Mouse (Mus musculus) lung, postnatal 4 days (tissue): ENCODE results near the gene Cbwd1.

ENCODE experiments used
- DNase-seq, 2 experiments: peaks; one replicate each; pipeline ENCODE4 v3.0.0; 2021

Gene Cbwd1

GRCm38 (mm10) chr19:24961172-24961962 lies at the start of gene Cbwd1:
Cbwd1 (minus strand) TSS chr19:24961610.
- DNase-seq: peak; percentile 98

- DNase-seq: no peak
Observed at GRCm38 (mm10) chr19:25008509-25008908, 47.1 kb upstream of the Cbwd1 start.

GRCm38 (mm10) chr19:25006686-25007085 lies 45.3 kb upstream of the Cbwd1 start:
- DNase-seq: no peak

- DNase-seq: no peak
Observed at GRCm38 (mm10) chr19:25003810-25004209, 42.4 kb upstream of the Cbwd1 start.

GRCm38 (mm10) chr19:25002828-25003227 lies 41.4 kb upstream of the Cbwd1 start:
- peak; percentile 34 for DNase-seq

- DNase-seq: peak in 1 of 2 experiments; percentile 29
Observed at GRCm38 (mm10) chr19:25002032-25002431, 40.6 kb upstream of the Cbwd1 start.

GRCm38 (mm10) chr19:25000153-25000552 lies 38.7 kb upstream of the Cbwd1 start:
- no peak for DNase-seq

GRCm38 (mm10) chr19:24999201-24999886 lies 37.9 kb upstream of the Cbwd1 start, which contains the start of gene Dock8:
Dock8 (plus strand) TSS chr19:24999534.
- DNase-seq: peak; percentile 85 to 91

GRCm38 (mm10) chr19:24998561-24998960 lies 37.2 kb upstream of the Cbwd1 start:
- no peak for DNase-seq

GRCm38 (mm10) chr19:24996815-24997704 lies 35.6 kb upstream of the Cbwd1 start:
- DNase-seq: peak in 1 of 2 experiments; percentile 31

- peak; percentile 38 to 39 for DNase-seq
Observed at GRCm38 (mm10) chr19:24994900-24995299, 33.5 kb upstream of the Cbwd1 start.

GRCm38 (mm10) chr19:24993526-24993925 lies 32.1 kb upstream of the Cbwd1 start:
- no peak for DNase-seq

- no peak for DNase-seq
Observed at GRCm38 (mm10) chr19:24990138-24990822, 28.9 kb upstream of the Cbwd1 start.

GRCm38 (mm10) chr19:24988831-24989230 lies 27.4 kb upstream of the Cbwd1 start:
- peak; percentile 18 to 50 for DNase-seq

- no peak for DNase-seq
Observed at GRCm38 (mm10) chr19:24987355-24987754, 25.9 kb upstream of the Cbwd1 start.

- no peak for DNase-seq
Observed at GRCm38 (mm10) chr19:24985045-24985444, 23.6 kb upstream of the Cbwd1 start.

- no peak for DNase-seq
Observed at GRCm38 (mm10) chr19:24983857-24984498, 22.6 kb upstream of the Cbwd1 start.

GRCm38 (mm10) chr19:24983050-24983449 lies 21.6 kb upstream of the Cbwd1 start:
- no peak for DNase-seq

- peak; percentile 43 to 48 for DNase-seq
Observed at GRCm38 (mm10) chr19:24981294-24981693, 19.9 kb upstream of the Cbwd1 start.

- no peak for DNase-seq
Observed at GRCm38 (mm10) chr19:24978852-24979842, 17.7 kb upstream of the Cbwd1 start.

- DNase-seq: no peak
Observed at GRCm38 (mm10) chr19:24977991-24978390, 16.6 kb upstream of the Cbwd1 start.
